Mouse (Mus musculus) urinary bladder, postnatal 25 days (tissue): ENCODE data around the gene Pdx1.

Experiments used
- DNase-seq: peaks from one replicate; pipeline ENCODE4 v3.0.0; 2022; ENCODE audit warnings: low spot score

The Pdx1 gene

GRCm38 (mm10) chr5:147312830-147313685 is 43.3 kb downstream of the Pdx1 start:
- no peak for DNase-seq

DNA sequence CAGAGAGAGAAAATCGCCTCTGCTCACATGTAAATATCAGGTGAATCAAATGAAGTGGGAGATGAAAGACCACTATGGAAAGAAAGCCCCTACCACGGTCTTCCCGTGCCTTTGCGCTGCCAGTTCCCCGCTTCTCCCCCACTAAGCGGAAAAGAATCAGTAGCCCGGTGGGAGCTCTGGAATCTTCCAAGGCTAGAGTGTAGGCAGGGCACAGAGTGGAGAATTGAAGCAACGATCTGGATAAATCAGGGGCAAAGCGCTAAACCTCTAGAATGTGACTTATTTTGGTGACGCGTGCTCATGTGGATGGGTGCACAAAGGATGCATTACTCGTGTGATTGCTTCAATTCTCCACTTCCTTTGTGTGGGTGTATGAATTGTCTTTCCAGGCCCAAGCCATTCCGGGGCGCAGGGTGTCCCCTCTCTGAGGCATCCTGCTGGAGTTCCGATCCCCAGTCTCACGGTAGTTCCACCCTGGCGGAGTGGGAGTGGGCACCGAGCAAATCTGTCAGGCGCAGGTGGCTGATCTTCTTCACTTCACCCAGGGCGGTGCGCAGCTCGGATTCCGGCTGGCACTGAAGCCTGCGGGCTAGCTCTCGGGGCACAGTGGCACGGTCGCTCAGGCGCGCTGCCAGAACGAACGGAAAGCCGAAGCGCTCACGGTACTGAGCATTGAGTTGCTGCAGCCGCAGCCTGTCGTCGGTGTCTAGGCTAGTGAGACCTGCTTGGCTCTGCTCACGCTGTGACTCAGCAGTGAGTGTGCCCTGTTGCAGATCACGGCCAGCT is 45.1 kb downstream of the Pdx1 start:
- no peak for DNase-seq

DNA sequence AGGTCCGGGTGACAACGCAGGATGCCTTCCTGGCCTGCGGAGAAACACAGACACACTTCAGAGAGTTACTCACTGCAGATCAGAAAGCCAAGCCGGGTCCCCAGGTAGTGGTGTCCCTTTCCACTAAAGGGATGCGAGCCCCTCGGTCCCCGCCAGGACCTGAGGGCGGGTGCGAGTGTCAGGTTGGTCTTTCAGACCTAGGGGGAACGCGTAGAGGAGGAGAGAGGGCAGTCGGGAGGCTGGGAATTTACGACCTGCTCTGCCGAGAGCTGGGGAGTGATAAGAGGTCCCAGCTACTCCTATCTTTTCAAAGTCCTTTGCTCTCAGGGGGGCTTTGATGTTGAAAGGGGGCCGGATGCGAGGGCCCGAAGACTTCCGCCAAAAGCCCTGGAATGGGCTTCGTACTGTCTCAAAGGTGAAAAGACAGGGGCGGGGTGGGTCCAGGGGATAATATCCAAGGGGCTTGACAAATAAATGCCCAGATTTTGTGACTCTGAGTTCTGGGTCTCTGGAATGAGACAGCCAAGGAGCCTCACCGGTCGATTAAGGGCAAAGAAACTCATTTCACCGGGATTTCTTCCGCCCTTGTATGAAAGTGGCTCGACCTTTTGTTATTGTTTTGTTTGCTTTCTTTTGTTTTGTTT is 45.8 kb downstream of the Pdx1 start:
- no peak for DNase-seq

- no peak for DNase-seq
Measured at GRCm38 (mm10) chr5:147317321-147317720, 47.6 kb downstream of the Pdx1 start.

DNA sequence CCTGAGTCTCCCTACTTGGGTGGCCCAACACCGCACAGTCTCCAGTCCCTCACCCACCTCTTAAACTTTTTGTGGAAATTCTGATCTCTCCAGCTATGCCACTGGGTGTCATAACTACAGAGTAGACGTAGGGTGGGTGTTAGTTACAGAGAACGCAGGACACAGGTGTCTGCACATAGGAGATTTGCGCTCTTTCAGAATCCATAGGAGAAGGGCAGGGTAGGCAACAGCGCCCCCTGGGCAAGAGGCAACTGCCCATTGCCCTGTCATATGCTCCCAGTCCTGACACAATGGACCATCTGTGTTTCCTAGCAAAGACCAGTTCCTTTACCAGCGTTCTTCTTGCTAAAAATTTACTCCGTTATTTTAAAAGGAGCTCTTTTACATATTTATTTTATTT is 48.2 kb downstream of the Pdx1 start:
- no peak for DNase-seq

DNA sequence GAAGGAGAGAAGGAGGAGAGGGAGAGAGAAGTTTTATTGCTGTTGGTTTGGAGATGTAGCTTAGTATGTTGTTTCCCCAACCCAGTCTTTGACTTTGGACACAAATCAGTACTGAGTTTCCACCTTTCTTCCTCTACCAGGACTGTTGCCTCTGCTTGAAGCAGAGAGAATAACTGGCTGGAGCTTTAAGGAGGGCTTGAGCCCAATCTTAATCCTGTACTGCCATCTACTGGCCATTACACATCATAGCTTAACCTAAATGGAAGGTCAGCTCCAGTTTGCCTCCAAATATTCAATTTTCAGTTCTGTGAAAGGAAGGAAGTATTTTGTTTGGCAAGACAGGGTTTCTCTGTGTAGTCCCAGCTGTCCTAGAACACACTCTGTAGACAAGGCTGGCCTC is 49.9 kb downstream of the Pdx1 start:
- DNase-seq = no peak

DNA sequence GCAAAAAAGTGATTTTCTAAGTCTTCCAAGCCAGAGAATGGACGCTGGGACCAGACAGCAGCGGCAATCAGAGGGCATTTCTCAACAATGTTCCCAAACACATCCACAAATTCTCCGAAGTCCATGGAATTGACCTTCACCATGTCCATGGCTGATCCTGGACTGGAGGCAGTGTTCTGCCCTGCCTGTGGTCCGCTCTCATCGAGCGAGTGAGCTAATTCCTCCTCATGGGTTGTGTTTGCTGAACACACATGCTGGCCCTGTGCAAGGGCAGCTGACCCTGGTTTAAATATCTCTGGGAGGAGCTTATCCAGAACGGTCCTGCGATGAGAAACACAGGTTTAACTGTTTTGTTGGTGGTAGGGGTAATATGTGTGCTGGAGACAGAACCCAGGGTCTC is 52.4 kb downstream of the Pdx1 start, which contains the start of gene Urad:
Gene Urad, minus strand, starts transcription at position 258 of the 400 bp plus-strand sequence.
- DNase-seq = no peak

DNA sequence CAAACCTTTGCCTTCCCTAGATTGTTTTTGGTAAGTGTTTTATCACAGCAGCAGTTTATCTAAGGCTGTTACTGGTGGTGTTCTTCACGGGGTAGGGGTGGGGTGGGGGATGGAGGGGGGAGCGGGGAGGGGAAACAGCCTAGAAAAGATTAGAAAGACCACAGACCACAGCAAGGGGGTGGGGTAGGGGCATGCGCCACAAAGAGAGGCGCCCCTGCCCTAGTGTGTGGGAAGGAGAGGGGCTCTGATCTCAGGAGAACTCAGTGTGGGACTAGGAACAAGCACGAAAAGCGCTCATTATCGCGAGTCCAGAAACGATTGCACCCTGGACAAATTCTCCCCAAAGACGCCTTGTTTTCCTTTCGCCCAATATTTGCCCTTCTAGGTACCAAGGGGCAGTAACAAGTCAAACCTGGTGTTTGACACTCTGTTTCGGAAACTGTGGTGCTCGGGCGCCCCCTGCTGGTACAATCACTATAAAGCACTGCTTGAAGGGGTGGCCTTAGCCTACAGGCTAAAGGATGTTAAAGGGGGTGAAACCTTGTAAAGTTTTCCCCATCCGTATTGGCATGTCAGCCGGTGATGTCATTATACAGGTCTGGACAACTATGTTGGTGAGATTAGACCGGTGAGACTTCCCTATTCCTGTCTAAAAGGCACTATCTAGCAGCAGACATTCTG is 53.6 kb downstream of the Pdx1 start:
- peak; percentile 78 for DNase-seq
